Mouse (Mus musculus) hindbrain, embryonic 15.5 days (tissue): ENCODE measurements around the gene Hoxa3. TPM values are rescaled to one million over a fixed set of nuclear protein-coding genes. Genes with fewer than 3 reads are reported as not detected.
A peak's percentile ranks its signal among the peaks of the same experiment; 100 is the strongest.

Source experiments
- ATAC-seq: fragments of 200-750 bp; cut with Nextera tagmentation; 2 replicates; pipeline ENCODE4 v1.8.0; 2017; ENCODE audit warnings: low read depth, moderate number of reproducible peaks, moderate TSS enrichment; ENCODE audit not compliant: low FRiP score
- H3K27ac ChIP-seq: fragments of 300-500 bp; sonication (generic); replicated peaks from 2 replicates; pipeline ENCODE4 v1.5.1; 2015; ENCODE audit warnings: mild to moderate bottlenecking, inconsistent platforms
- H3K27me3 ChIP-seq: fragments of 300-500 bp; sonication (generic); 2 replicates; pipeline ENCODE4 v1.6.1; 2015; ENCODE audit warnings: control low read depth, inconsistent platforms
- H3K36me3 ChIP-seq: fragments of 300-500 bp; sonication (generic); 2 replicates; pipeline ENCODE4 v1.6.1; 2015; ENCODE audit warnings: control low read depth, inconsistent platforms
- H3K4me1 ChIP-seq: fragments of 300-500 bp; sonication (generic); replicated peaks from 2 replicates; pipeline ENCODE4 v1.6.1; 2015; ENCODE audit warnings: control low read depth, inconsistent platforms
- H3K4me2 ChIP-seq: fragments of 300-500 bp; sonication (generic); 2 replicates; pipeline ENCODE4 v1.6.1; 2015; ENCODE audit warnings: moderate library complexity, mild to moderate bottlenecking, inconsistent platforms
- H3K4me3 ChIP-seq: fragments of 300-500 bp; sonication (generic); 2 replicates; pipeline ENCODE4 v1.5.1; 2015; ENCODE audit warnings: mild to moderate bottlenecking, inconsistent platforms
- H3K9ac ChIP-seq: fragments of 300-500 bp; sonication (generic); 2 replicates; pipeline ENCODE4 v1.6.1; 2015; ENCODE audit warnings: inconsistent platforms
- H3K9me3 ChIP-seq: fragments of 300-500 bp; sonication (generic); 2 replicates; pipeline ENCODE4 v1.6.1; 2016; ENCODE audit warnings: control low read depth, inconsistent platforms
- WGBS: fragments of 180-500 bp; shearing (Covaris S2); methylation state at CpG from one replicate; pipeline ENCODE4 v1.1.7; 2015; 5-methylcytosine and 5-hydroxymethylcytosine counted together
- polyA plus RNA-seq: library from polyadenylated mRNA; unstranded; fragments of >200 nt; fragmentation: Nextera tagmentation; extraction: Ambion mirVana; gene quantifications from 2 replicates; pipeline ENCODE4 v1.2.1, GENCODE M21; 2015

Gene Hoxa3
- polyA plus RNA-seq, 1 experiment from 2014 or later, result 16.3 TPM

DNA sequence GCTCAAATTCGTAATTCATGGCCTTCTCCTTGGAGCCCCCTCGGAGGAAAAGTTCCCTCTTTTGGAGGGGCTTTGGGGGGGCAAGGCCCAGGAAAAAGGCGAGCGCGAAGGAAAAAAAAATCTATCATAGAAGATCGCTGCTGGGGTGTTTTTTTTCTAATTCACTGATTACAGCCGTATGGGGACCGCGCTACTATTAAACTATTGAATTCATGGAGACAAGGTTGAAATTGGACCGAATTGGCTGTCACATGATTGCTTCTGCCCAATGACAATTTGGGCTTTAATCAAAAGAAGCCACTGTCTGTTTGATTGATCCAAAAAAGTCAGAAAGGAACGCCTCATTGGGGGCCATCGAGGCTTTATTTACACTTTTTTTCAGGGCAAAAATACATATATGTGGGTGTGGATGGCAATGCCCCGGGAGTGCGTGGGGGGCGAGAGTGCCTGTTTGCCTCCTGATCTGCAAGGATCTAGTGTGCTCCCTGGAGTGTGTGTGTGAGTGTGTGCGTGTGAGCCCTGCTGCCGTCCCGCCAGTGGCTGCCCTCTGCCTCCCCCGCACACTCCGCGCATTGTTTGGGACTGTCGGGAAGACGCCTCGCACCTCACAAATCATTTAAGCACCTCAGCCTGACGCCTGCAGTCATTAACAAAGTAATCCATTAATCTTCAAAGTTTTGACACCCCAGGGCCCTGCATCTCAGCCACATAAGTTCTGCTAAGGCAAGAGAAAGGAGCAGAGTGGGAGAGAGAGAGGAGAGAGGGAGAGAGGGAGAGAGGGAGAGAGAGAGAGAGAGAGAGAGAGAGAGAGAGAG lies 48.3 kb downstream of the Hoxa3 start, which contains the start of gene Hoxa2:
TSS of gene Hoxa2 (minus strand) at position 206 of the 815 bp plus-strand sequence.
- 2% methylated on average over 25 of the region's 25 CpGs for WGBS
- Histone ChIP-seq H3K36me3 (no peaks in the 10 kb centered on the region), H3K27me3 (0 out of 2 replicates have a peak, but pooled peaks cover 2% of the 10 kb centered on the region), H3K4me2 (peak within 1 kb of the TSS; percentile 97), H3K9ac (peak within 1 kb of the TSS; percentile 68), H3K4me1 (peaks cover 11% of the 10 kb centered on the region), H3K9me3 (no peaks in the 10 kb centered on the region), H3K4me3 (peak within 1 kb of the TSS; percentile 87), H3K27ac (peak within 1 kb of the TSS; percentile 95)
- peak; percentile 74 for ATAC-seq

DNA sequence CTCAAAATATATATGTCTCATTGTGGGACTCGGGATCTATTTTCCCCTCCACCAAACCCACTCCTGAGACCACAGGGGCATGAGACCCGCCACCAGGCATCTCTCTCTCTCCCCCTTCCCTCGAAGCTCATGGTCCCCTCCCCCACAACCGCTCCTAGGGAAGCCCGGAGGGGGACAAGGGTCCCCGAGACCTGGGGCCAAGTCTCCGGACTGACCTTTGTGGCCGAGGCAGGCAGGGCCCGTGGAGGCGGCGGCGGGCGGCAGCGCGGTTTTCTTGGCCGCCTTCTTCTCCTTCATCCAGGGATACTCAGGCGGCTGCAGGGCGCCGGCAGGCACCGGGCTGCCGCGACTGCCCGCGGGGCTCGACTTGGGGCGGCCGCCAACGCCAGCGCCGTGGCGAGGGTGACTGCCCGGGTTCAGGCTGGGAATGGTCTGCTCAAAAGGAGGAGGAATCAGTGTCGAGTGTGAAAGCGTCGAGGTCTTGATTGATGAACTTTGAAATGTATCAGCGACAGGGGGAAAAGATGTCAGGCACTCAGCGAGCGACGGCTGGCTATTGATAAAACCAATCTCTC lies 49.0 kb downstream of the Hoxa3 start:
- peak overlapping the region; percentile 87 for H3K4me3 ChIP-seq
- H3K4me2 ChIP-seq, result peak overlapping the region; percentile 97
- peaks cover 15% of the 10 kb centered on the region for H3K4me1 ChIP-seq
- peak overlapping the region; percentile 68 for H3K9ac ChIP-seq
- under 1% methylated on average over 39 of the region's 39 CpGs for WGBS
- H3K27me3 ChIP-seq, result peaks cover 2% of the 10 kb centered on the region; the same call in 1 of the 2 replicates
- H3K9me3 ChIP-seq, result no peaks in the 10 kb centered on the region
- ATAC-seq, result no peak
- peak overlapping the region; percentile 95 for H3K27ac ChIP-seq
- no peaks in the 10 kb centered on the region for H3K36me3 ChIP-seq

- Histone ChIP-seq H3K4me2 (peak overlapping the region; percentile 97), H3K4me3 (peak overlapping the region; percentile 87), H3K27ac (peak overlapping the region; percentile 95), H3K4me1 (peaks cover 20% of the 10 kb centered on the region), H3K36me3 (no peaks in the 10 kb centered on the region), H3K9me3 (no peaks in the 10 kb centered on the region), H3K27me3 (peaks cover 2% of the 10 kb centered on the region; the same call in 1 of the 2 replicates), H3K9ac (peak overlapping the region; percentile 68)
- WGBS, result 2% methylated on average over 17 of the region's 17 CpGs
- no peak for ATAC-seq
Measured at GRCm38 (mm10) chr6:52163366-52164031, 49.6 kb downstream of the Hoxa3 start.

DNA sequence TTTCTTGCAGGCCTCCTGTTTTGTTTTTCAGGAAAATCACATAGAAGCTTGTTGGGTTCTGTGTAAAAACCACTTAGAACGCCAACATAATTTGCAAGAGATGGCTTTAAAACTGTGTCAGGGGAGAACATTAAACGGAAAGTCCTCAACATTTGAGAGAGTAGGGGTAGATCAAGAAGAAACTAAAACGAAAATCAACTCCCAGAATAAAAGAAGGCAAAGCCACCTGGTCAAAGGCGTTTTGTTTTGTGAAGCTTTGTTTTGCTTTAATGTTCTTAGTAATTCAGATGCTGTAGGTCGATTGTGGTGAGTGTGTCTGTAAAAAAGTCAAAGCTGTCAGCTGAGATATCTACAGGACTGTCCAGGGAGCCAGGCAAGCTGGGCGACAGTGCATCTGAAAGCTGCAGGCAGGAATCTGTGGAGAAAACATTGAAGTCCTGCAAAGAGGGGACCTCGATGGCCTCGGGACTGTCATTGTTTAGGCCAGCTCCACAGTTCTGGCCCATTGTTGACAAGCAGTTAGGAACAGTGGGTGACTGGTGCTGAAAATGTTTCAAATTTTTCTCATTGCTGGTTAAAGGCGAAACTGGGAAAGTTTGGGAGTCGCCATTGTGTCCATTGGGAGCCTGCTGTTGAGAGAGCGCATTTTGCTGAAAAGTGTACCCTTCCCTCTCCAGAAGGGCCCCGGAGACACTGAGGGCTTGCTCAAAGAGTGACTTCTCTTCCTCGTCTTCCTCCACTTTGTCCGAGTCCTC lies 50.3 kb downstream of the Hoxa3 start:
- peak overlapping the region; percentile 97 for H3K4me2 ChIP-seq
- no peaks in the 10 kb centered on the region for H3K9me3 ChIP-seq
- peak overlapping the region; percentile 95 for H3K27ac ChIP-seq
- H3K27me3 ChIP-seq, result peaks cover 3% of the 10 kb centered on the region
- no peak for ATAC-seq
- H3K4me3 ChIP-seq, result peak overlapping the region; percentile 87
- H3K4me1 ChIP-seq, result peaks cover 27% of the 10 kb centered on the region
- 5% methylated on average over 14 of the region's 14 CpGs for WGBS
- no peaks in the 10 kb centered on the region for H3K36me3 ChIP-seq
- H3K9ac ChIP-seq, result peak overlapping the region; percentile 68

- Histone ChIP-seq H3K27ac (peak overlapping the region; percentile 95), H3K4me3 (peak overlapping the region; percentile 87), H3K9ac (peak overlapping the region; percentile 68), H3K4me1 (peaks cover 31% of the 10 kb centered on the region), H3K27me3 (peaks cover 10% of the 10 kb centered on the region), H3K9me3 (no peaks in the 10 kb centered on the region), H3K4me2 (peak overlapping the region; percentile 97), H3K36me3 (no peaks in the 10 kb centered on the region)
- no peak for ATAC-seq
- 6% methylated on average over 1 of the region's 1 CpGs for WGBS
Measured at GRCm38 (mm10) chr6:52162093-52162380, 51.1 kb downstream of the Hoxa3 start.

DNA sequence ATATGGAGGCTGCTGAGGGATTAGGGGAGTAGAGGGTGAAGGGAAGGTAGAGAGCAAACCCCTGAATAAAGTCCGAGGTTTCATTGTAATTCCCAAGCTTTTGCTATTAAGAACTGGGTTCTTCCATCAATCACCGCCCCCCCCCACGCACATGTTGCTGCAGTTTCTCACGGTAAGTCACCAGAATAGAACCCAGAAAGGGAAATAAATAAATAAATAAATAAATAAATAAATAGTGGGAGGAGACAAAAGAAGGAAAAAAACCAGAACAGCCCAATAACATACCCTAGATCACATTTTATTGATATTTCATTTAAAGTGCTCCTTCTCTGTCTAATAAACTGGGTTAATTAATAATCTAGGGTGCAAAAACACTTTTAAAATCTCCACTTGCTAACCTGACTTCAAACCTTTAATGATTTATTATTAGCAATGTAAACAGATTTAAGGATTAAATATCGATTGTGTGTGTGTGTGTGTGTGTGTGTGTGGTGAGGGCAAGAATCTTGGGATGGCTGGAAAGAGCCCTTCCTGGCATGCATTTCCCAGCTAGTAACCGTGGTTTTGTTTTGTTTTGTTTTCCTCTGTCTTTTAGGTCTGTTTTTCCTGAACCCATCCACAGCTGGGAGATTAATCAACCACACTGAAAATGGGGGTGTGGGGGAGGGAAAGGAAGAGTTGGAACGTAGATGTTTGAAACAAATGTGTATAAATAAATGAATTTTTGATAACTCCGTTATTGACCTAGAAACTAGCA lies 51.6 kb downstream of the Hoxa3 start:
- Histone ChIP-seq H3K9me3 (no peaks in the 10 kb centered on the region), H3K9ac (peak overlapping the region; percentile 68), H3K27me3 (peaks cover 15% of the 10 kb centered on the region), H3K4me2 (peak overlapping the region; percentile 97), H3K27ac (peak overlapping the region; percentile 95), H3K36me3 (no peaks in the 10 kb centered on the region), H3K4me3 (peak overlapping the region; percentile 87), H3K4me1 (peaks cover 31% of the 10 kb centered on the region)
- ATAC-seq, result no peak
- 4% methylated on average over 8 of the region's 8 CpGs for WGBS

DNA sequence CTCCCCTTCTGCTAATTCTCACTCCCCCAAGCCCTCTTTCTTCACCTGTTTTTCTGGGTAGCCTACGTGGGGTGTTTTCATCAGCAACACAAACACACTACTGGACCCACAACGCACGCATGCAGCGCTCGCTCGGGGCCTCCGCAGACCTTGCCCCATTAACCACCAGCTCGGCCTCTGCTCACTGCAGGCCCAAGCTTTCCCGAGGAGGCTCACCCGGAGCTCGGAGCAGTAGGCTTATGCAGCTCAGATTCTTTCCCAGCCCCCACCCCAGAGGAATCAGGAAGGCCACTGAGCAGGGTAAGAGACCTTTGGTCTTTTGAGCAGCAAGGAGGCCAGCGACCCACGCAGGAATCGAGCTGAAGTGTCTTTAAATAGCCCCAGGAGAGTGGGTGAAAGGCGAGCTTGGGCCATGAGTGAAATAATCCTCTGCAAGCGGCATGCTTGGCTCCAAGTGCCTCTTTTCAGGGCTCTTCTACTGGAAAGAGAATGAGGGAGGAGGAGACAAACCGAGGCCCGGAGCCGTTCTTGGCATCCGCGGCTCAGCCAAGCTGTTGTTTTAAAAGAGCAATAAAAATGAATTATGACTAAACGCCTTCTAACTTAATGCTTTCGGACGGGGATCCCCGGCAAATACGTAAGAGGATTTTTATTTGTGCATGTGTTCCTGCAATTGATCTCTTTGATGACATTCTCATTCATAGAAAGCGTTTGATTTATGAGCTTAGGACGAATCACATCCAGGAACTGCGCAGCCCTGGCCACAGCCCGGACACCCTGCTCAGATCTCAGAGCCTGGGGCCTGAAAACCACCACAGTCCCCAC lies 52.4 kb downstream of the Hoxa3 start:
- Histone ChIP-seq H3K4me1 (peaks cover 31% of the 10 kb centered on the region), H3K27ac (peak overlapping the region; percentile 89), H3K27me3 (peaks cover 23% of the 10 kb centered on the region), H3K36me3 (no peaks in the 10 kb centered on the region), H3K4me3 (peak overlapping the region; percentile 87), H3K4me2 (peak overlapping the region; percentile 97), H3K9me3 (no peaks in the 10 kb centered on the region), H3K9ac (peak overlapping the region; percentile 67)
- 2% methylated on average over 30 of the region's 30 CpGs for WGBS
- ATAC-seq, result no peak

DNA sequence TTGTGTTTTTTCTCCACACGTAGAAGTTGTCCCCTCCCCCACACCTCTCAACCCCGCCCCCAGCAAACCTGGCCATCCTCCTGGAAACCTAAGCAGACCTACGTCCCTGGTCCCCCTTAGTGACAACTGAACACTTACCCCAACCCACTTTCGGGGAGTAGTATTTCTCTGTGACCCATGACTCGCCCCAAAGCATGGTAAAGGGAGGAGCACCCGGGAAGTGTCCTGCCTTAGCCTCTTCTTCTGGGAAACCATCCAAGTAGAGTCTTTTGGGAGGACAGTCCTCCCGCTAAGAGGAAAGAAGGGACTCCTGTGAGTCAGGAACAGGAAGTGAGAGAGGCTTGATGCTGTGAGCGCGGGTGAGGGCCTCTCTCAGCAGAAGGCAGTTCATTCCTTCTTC lies 53.2 kb downstream of the Hoxa3 start:
- H3K4me1 ChIP-seq, result peaks cover 31% of the 10 kb centered on the region
- peak overlapping the region; percentile 89 for H3K27ac ChIP-seq
- H3K36me3 ChIP-seq, result no peaks in the 10 kb centered on the region
- ATAC-seq, result no peak
- peak overlapping the region; percentile 97 for H3K4me2 ChIP-seq
- 5% methylated on average over 9 of the region's 9 CpGs for WGBS
- H3K9me3 ChIP-seq, result no peaks in the 10 kb centered on the region
- H3K9ac ChIP-seq, result peak overlapping the region; percentile 67
- peak overlapping the region; percentile 87 for H3K4me3 ChIP-seq
- H3K27me3 ChIP-seq, result peaks cover 30% of the 10 kb centered on the region

DNA sequence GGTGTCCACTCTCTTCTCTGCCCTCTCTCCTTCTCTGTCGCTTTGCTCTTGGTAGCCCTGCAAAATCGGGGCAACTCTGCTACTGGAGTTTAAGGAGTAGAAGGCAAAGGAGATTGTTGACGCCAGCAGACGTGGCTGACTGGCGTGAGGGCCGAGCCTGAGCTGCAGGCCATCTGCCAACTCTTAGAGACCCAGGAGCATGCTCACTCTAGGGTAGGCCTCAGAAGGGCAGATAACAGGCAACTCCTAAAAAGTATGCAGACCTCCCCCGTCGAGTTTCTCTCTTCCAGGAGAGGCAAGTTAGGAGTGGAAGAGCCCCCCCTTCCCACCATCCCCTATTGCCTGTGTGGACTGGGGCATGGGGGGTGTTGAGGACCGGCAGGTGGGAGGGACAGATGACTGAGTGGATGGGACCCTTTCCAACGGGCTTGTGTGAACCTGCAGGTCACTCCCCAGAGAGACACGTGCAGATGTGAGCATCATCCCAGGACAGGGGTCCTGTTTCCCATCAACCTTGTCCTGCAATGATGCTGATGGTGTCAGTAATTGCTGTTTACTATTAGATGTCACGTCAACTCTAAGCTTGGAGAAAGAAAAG lies 53.9 kb downstream of the Hoxa3 start:
- peaks cover 37% of the 10 kb centered on the region for H3K27me3 ChIP-seq
- H3K36me3 ChIP-seq, result no peaks in the 10 kb centered on the region
- H3K4me2 ChIP-seq, result peak overlapping the region; percentile 97
- WGBS, result 1% methylated on average over 12 of the region's 12 CpGs
- peaks cover 31% of the 10 kb centered on the region for H3K4me1 ChIP-seq
- peak overlapping the region; percentile 89 for H3K27ac ChIP-seq
- no peaks in the 10 kb centered on the region for H3K9me3 ChIP-seq
- peak; percentile 5 for ATAC-seq
- H3K9ac ChIP-seq, result peak overlapping the region; percentile 67
- H3K4me3 ChIP-seq, result peak overlapping the region; percentile 87

- H3K4me3 ChIP-seq, result peak within 1 kb of the TSS; percentile 87
- peak; percentile 92 for ATAC-seq
- H3K9ac ChIP-seq, result peak within 1 kb of the TSS; percentile 67
- peaks cover 44% of the 10 kb centered on the region for H3K27me3 ChIP-seq
- WGBS, result under 1% methylated on average over 54 of the region's 55 CpGs
- H3K27ac ChIP-seq, result peak within 1 kb of the TSS; percentile 89
- H3K36me3 ChIP-seq, result no peaks in the 10 kb centered on the region
- no peaks in the 10 kb centered on the region for H3K9me3 ChIP-seq
- peaks cover 31% of the 10 kb centered on the region for H3K4me1 ChIP-seq
- H3K4me2 ChIP-seq, result peak within 1 kb of the TSS; percentile 97
Measured at GRCm38 (mm10) chr6:52158276-52159051, 54.7 kb downstream of the Hoxa3 start, which contains the start of gene Hoxa1. Gene Hoxa1, minus strand, starts transcription at chr6:52158317.
